Mouse (Mus musculus): ENCODE data around the gene Tfcp2. TPM values are rescaled to one million over a fixed set of nuclear protein-coding genes. Genes with fewer than 3 reads are reported as not detected.

Tfcp2 gene
- total RNA-seq (2023), result 10 to 100 TPM; 10.3 to 13.3 TPM

GRCm38 (mm10) chr15:100551326-100552307, at the start of gene Tfcp2:
Gene Tfcp2 (minus strand): TSS chr15:100552008.

GRCm38 (mm10) chr15:100599276-100600046, 47.7 kb upstream of the Tfcp2 start, which contains the start of gene Pou6f1:
Gene Pou6f1 (minus strand): TSS chr15:100599984.

GRCm38 (mm10) chr15:100495102-100495501, 56.7 kb downstream of the Tfcp2 start, which contains the start of gene Csrnp2:
Gene Csrnp2 (minus strand): TSS chr15:100495488.

GRCm38 (mm10) chr15:100468295-100469188, 83.3 kb downstream of the Tfcp2 start, which contains the start of gene Letmd1:
Gene Letmd1 (plus strand): TSS chr15:100469023.

Other genes with a start within 250 kb of the Tfcp2 start
- 10 to 100 TPM; 23.5 to 26.5 TPM for gene Mettl7a1, start 247.9 kb downstream of the Tfcp2 start, total RNA-seq (2023)
- gene Mettl7a3, start 217.1 kb downstream of the Tfcp2 start, total RNA-seq (2023), result under 1 TPM in 1 of 2 experiments, not detected in 1; 0.62 TPM
- 1 to 10 TPM in 1 of 2 experiments, not detected in 1; 1.7 TPM for gene Methig1, start 198.9 kb downstream of the Tfcp2 start, total RNA-seq (2023)
- under 1 TPM; 0.50 to 0.96 TPM for gene Mettl7a2, start 198.8 kb downstream of the Tfcp2 start, total RNA-seq (2023)
- gene Higd1c, start 187.5 kb downstream of the Tfcp2 start, total RNA-seq (2023), result not detected
- not detected for gene Gm5475, start 129.9 kb downstream of the Tfcp2 start, total RNA-seq (2023)
- 10 to 100 TPM; 65.3 to 71.9 TPM for gene Slc11a2, start 126.9 kb downstream of the Tfcp2 start, total RNA-seq (2023)
- gene Letmd1, start 83.0 kb downstream of the Tfcp2 start, total RNA-seq (2023), result 10 to 100 TPM; 46.4 to 47.3 TPM
- gene Csrnp2, start 56.5 kb downstream of the Tfcp2 start, total RNA-seq (2023), result 1 to 10 TPM; 6.6 to 7.3 TPM
- 10 to 100 TPM; 46.0 to 64.0 TPM for gene Pou6f1, start 48.0 kb upstream of the Tfcp2 start, total RNA-seq (2023)
- gene Dazap2, start 63.3 kb upstream of the Tfcp2 start, total RNA-seq (2023), result 100 to 1,000 TPM; 357 to 372 TPM
- 1 to 10 TPM; 7.2 to 7.3 TPM for gene Smagp, start 84.9 kb upstream of the Tfcp2 start, total RNA-seq (2023)
- 100 to 1,000 TPM; 415 to 448 TPM for gene Bin2, start 117.5 kb upstream of the Tfcp2 start, total RNA-seq (2023)
- 1 to 10 TPM; 2.5 to 3.1 TPM for gene Cela1, start 135.9 kb upstream of the Tfcp2 start, total RNA-seq (2023)
- 100 to 1,000 TPM; 140 to 153 TPM for gene Galnt6, start 177.4 kb upstream of the Tfcp2 start, total RNA-seq (2023)
- 10 to 100 TPM in 1 of 2 experiments, 1 to 10 TPM in 1; 9.2 to 10.2 TPM for gene Slc4a8, start 209.7 kb upstream of the Tfcp2 start, total RNA-seq (2023)